Mouse (Mus musculus) NIH3T3 (cell line): ENCODE data around the gene Runx1.
A peak's percentile ranks its signal among the peaks of the same experiment; 100 is the strongest.

Source experiments
- DNase-seq: peaks from one replicate; pipeline ENCODE4 v3.0.0-alpha.2; 2012; ENCODE audit warnings: low read depth

Gene Runx1

DNA sequence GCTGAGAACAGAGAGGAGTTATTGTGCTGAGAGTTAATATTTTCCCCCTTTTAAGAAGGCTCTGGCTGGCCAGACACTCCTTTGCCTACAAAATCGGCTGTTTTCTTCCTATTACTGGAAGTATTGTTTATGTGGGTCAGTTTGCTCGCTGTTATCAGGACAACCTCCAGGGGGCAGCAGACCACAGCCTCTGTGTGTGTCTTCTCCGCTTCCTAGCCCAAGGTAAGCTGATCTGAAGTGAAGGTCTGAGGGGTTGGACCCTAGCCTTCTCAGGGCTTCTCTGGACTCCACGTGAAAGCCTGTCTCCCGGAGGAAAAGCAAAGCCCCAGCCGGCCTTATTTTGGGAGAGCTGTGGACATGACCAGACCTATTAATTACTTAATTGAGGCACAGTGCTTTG lies 260.2 kb downstream of the Runx1 start:
- DNase-seq = peak; percentile 92

DNA sequence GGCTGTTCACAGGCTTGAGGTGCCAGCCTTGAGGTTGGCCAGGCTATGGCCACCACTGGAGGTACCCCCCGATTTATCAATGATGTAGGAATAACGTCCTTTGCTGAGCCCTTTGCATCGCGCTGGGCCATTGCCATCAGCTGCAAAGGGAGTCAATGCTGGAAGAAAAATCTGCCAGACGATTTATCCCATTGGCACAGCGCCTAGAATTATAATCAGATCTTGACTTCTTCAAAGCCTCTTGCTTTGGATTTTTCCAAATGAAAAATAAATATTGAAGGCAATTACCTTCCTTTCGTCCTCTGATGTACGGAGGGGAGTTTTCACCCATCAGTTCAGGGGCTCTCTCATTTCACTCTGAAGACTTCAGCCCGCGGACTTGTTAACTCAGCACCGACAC lies 260.7 kb downstream of the Runx1 start:
- peak; percentile 53 for DNase-seq

GRCm38 (mm10) chr16:92555051-92555450 lies 270.9 kb downstream of the Runx1 start:
- no peak for DNase-seq

GRCm38 (mm10) chr16:92552858-92553257 lies 273.1 kb downstream of the Runx1 start:
- DNase-seq = no peak

GRCm38 (mm10) chr16:92552106-92552382 lies 273.9 kb downstream of the Runx1 start:
- no peak for DNase-seq
